Mouse (Mus musculus) intestine, embryonic 15.5 days (tissue): ENCODE data around the gene Zfp408. TPM values are rescaled to one million over a fixed set of nuclear protein-coding genes. Genes with fewer than 3 reads are reported as not detected.

Experiments used
- ATAC-seq: fragments of 200-750 bp; cut with Nextera tagmentation; 2 replicates; pipeline ENCODE4 v1.8.0; 2017; ENCODE audit warnings: moderate TSS enrichment, moderate library complexity
- H3K27ac ChIP-seq: fragments of 300-500 bp; sonication (generic); 2 replicates; pipeline ENCODE4 v1.5.1; 2015; ENCODE audit warnings: mild to moderate bottlenecking, inconsistent platforms
- H3K27me3 ChIP-seq: fragments of 300-500 bp; sonication (generic); replicated peaks from 2 replicates; pipeline ENCODE4 v1.6.1; 2015; ENCODE audit warnings: inconsistent platforms
- H3K36me3 ChIP-seq: fragments of 300-500 bp; sonication (generic); 2 replicates; pipeline ENCODE4 v1.6.1; 2015; ENCODE audit warnings: inconsistent platforms
- H3K4me1 ChIP-seq: fragments of 300-500 bp; sonication (generic); replicated peaks from 2 replicates; pipeline ENCODE4 v1.6.1; 2015; ENCODE audit warnings: inconsistent platforms
- H3K4me2 ChIP-seq: fragments of 300-500 bp; sonication (generic); replicated peaks from 2 replicates; pipeline ENCODE4 v1.6.1; 2015; ENCODE audit warnings: mild to moderate bottlenecking, inconsistent platforms
- H3K4me3 ChIP-seq: fragments of 300-500 bp; sonication (generic); replicated peaks from 2 replicates; pipeline ENCODE4 v1.5.1; 2015; ENCODE audit warnings: inconsistent platforms
- H3K9ac ChIP-seq: fragments of 300-500 bp; sonication (generic); 2 replicates; pipeline ENCODE4 v1.6.1; 2015; ENCODE audit warnings: inconsistent platforms
- H3K9me3 ChIP-seq: fragments of 300-500 bp; sonication (generic); 2 replicates; pipeline ENCODE4 v1.6.1; 2016; ENCODE audit warnings: inconsistent platforms
- WGBS: fragments of 180-500 bp; shearing (Covaris S2); methylation state at CpG from one replicate; pipeline ENCODE4 v1.1.7; 2015; 5-methylcytosine and 5-hydroxymethylcytosine counted together
- polyA plus RNA-seq: library from polyadenylated mRNA; unstranded; fragments of >200 nt; fragmentation: Nextera tagmentation; extraction: Ambion mirVana; gene quantifications from 2 replicates; pipeline ENCODE4 v1.2.1, GENCODE M21; 2015

Gene Zfp408
- polyA plus RNA-seq, 1 experiment from 2014 or later = 8.0 TPM

GRCm38 (mm10) chr2:91649152-91649551, 439 bp downstream of the Zfp408 start:
- H3K4me1 ChIP-seq = 0 out of 2 replicates have a peak, but pooled peaks cover 14% of the 10 kb centered on the region
- peak overlapping the region; percentile 90 for H3K4me3 ChIP-seq
- H3K9ac ChIP-seq = peak overlapping the region; percentile 90
- WGBS = 1% methylated on average over 15 of the region's 15 CpGs
- H3K4me2 ChIP-seq = peak overlapping the region; percentile 94
- no peaks in the 10 kb centered on the region for H3K27me3 ChIP-seq
- peak; percentile 18; the same call in 1 of the 2 replicates for ATAC-seq
- H3K27ac ChIP-seq = peak overlapping the region; percentile 87
- H3K9me3 ChIP-seq = no peaks in the 10 kb centered on the region
- H3K36me3 ChIP-seq = peaks cover 38% of the 10 kb centered on the region

GRCm38 (mm10) chr2:91646733-91647132, 2.9 kb downstream of the Zfp408 start:
- 26% methylated on average over 1 of the region's 1 CpGs for WGBS
- H3K9me3 ChIP-seq = no peaks in the 10 kb centered on the region
- H3K4me3 ChIP-seq = no peak overlapping the region
- no peak overlapping the region for H3K9ac ChIP-seq
- 0 out of 2 replicates have a peak, but pooled peaks cover 9% of the 10 kb centered on the region for H3K4me1 ChIP-seq
- no peak overlapping the region for H3K4me2 ChIP-seq
- H3K36me3 ChIP-seq = peaks cover 34% of the 10 kb centered on the region
- no peak overlapping the region for H3K27ac ChIP-seq
- H3K27me3 ChIP-seq = no peaks in the 10 kb centered on the region
- ATAC-seq = no peak

GRCm38 (mm10) chr2:91645811-91646210, 3.8 kb downstream of the Zfp408 start:
- no peak for ATAC-seq
- WGBS = 94% methylated on average over 11 of the region's 11 CpGs
- H3K36me3 ChIP-seq = peaks cover 34% of the 10 kb centered on the region

GRCm38 (mm10) chr2:91645354-91645753, 4.2 kb downstream of the Zfp408 start:
- Histone ChIP-seq H3K4me3 (no peak overlapping the region), H3K9me3 (no peaks in the 10 kb centered on the region), H3K27ac (no peak overlapping the region), H3K4me2 (no peak overlapping the region), H3K4me1 (0 out of 2 replicates have a peak, but pooled peaks cover 5% of the 10 kb centered on the region), H3K9ac (no peak overlapping the region), H3K36me3 (peaks cover 34% of the 10 kb centered on the region), H3K27me3 (no peaks in the 10 kb centered on the region)
- no peak for ATAC-seq
- 97% methylated on average over 15 of the region's 15 CpGs for whole genome bisulfite sequencing

More at GRCm38 (mm10) chr2:91645811-91646210, 3.8 kb downstream of the Zfp408 start:
- Histone ChIP-seq H3K9me3 (no peaks in the 10 kb centered on the region), H3K4me1 (0 out of 2 replicates have a peak, but pooled peaks cover 5% of the 10 kb centered on the region), H3K4me2 (no peak overlapping the region), H3K27ac (no peak overlapping the region), H3K9ac (no peak overlapping the region), H3K4me3 (no peak overlapping the region), H3K27me3 (no peaks in the 10 kb centered on the region)

- H3K4me3 ChIP-seq = no peak overlapping the region
- 96% methylated on average over 11 of the region's 11 CpGs for WGBS
- 0 out of 2 replicates have a peak, but pooled peaks cover 5% of the 10 kb centered on the region for H3K4me1 ChIP-seq
- H3K27ac ChIP-seq = no peak overlapping the region
- ATAC-seq = no peak
- H3K9ac ChIP-seq = no peak overlapping the region
- H3K27me3 ChIP-seq = no peaks in the 10 kb centered on the region
- no peak overlapping the region for H3K4me2 ChIP-seq
- H3K9me3 ChIP-seq = no peaks in the 10 kb centered on the region
- H3K36me3 ChIP-seq = peaks cover 34% of the 10 kb centered on the region
These were observed 5.6 kb downstream of the Zfp408 start for GRCm38 (mm10) chr2:91644021-91644420.

- H3K27ac ChIP-seq = no peak overlapping the region
- H3K4me2 ChIP-seq = no peak overlapping the region
- peaks cover 33% of the 10 kb centered on the region for H3K36me3 ChIP-seq
- H3K27me3 ChIP-seq = no peaks in the 10 kb centered on the region
- 71% methylated on average over 2 of the region's 2 CpGs for WGBS
- no peak overlapping the region for H3K4me3 ChIP-seq
- H3K4me1 ChIP-seq = 0 out of 2 replicates have a peak, but pooled peaks cover 2% of the 10 kb centered on the region
- H3K9me3 ChIP-seq = no peaks in the 10 kb centered on the region
- H3K9ac ChIP-seq = no peak overlapping the region
- ATAC-seq = peak; percentile 75
These were observed 6.7 kb downstream of the Zfp408 start for GRCm38 (mm10) chr2:91642825-91643415.

GRCm38 (mm10) chr2:91638931-91639330, 10.7 kb downstream of the Zfp408 start:
- Histone ChIP-seq H3K4me2 (no peak overlapping the region), H3K27me3 (no peaks in the 10 kb centered on the region), H3K4me1 (0 out of 2 replicates have a peak, but pooled peaks cover 2% of the 10 kb centered on the region), H3K36me3 (no peaks in the 10 kb centered on the region), H3K4me3 (no peak overlapping the region), H3K9me3 (no peaks in the 10 kb centered on the region), H3K27ac (no peak overlapping the region), H3K9ac (no peak overlapping the region)
- 60% methylated on average over 6 of the region's 6 CpGs for WGBS
- no peak for ATAC-seq

GRCm38 (mm10) chr2:91636727-91637338, 12.8 kb downstream of the Zfp408 start:
- Histone ChIP-seq H3K27ac (no peak overlapping the region), H3K9me3 (no peaks in the 10 kb centered on the region), H3K36me3 (no peaks in the 10 kb centered on the region), H3K27me3 (no peaks in the 10 kb centered on the region), H3K4me1 (no peaks in the 10 kb centered on the region), H3K9ac (no peak overlapping the region), H3K4me3 (no peak overlapping the region), H3K4me2 (no peak overlapping the region)
- WGBS = 63% methylated on average over 5 of the region's 5 CpGs
- peak; percentile 59 for ATAC-seq

- H3K36me3 ChIP-seq = no peaks in the 10 kb centered on the region
- H3K27ac ChIP-seq = no peak within 1 kb of the TSS
- no peak within 1 kb of the TSS for H3K4me3 ChIP-seq
- WGBS = 76% methylated on average over 8 of the region's 8 CpGs
- H3K4me2 ChIP-seq = no peak within 1 kb of the TSS
- ATAC-seq = no peak
- H3K9me3 ChIP-seq = no peaks in the 10 kb centered on the region
- H3K4me1 ChIP-seq = no peaks in the 10 kb centered on the region
- no peaks in the 10 kb centered on the region for H3K27me3 ChIP-seq
- H3K9ac ChIP-seq = no peak within 1 kb of the TSS
These were observed 13.4 kb downstream of the Zfp408 start, which contains the start of gene F2 for GRCm38 (mm10) chr2:91636229-91636628. Gene F2, minus strand, starts transcription at chr2:91636414.

- Histone ChIP-seq H3K27ac (no peak overlapping the region), H3K27me3 (no peaks in the 10 kb centered on the region), H3K9ac (no peak overlapping the region), H3K9me3 (no peaks in the 10 kb centered on the region), H3K4me2 (no peak overlapping the region), H3K36me3 (no peaks in the 10 kb centered on the region), H3K4me1 (no peaks in the 10 kb centered on the region), H3K4me3 (no peak overlapping the region)
- 85% methylated on average over 11 of the region's 11 CpGs for WGBS
- ATAC-seq = no peak
These were observed 14.1 kb downstream of the Zfp408 start for GRCm38 (mm10) chr2:91635486-91635885.

- no peaks in the 10 kb centered on the region for H3K27me3 ChIP-seq
- no peaks in the 10 kb centered on the region for H3K9me3 ChIP-seq
- no peaks in the 10 kb centered on the region for H3K4me1 ChIP-seq
- 81% methylated on average over 9 of the region's 9 CpGs for WGBS
- no peak overlapping the region for H3K4me3 ChIP-seq
- H3K9ac ChIP-seq = no peak overlapping the region
- no peak for ATAC-seq
- H3K4me2 ChIP-seq = no peak overlapping the region
- H3K36me3 ChIP-seq = no peaks in the 10 kb centered on the region
- no peak overlapping the region for H3K27ac ChIP-seq
These were observed 14.8 kb downstream of the Zfp408 start for GRCm38 (mm10) chr2:91634841-91635240.

GRCm38 (mm10) chr2:91633334-91633977, 16.1 kb downstream of the Zfp408 start:
- Histone ChIP-seq H3K9ac (no peak overlapping the region), H3K9me3 (no peaks in the 10 kb centered on the region), H3K27me3 (no peaks in the 10 kb centered on the region), H3K4me2 (no peak overlapping the region), H3K36me3 (no peaks in the 10 kb centered on the region), H3K4me1 (no peaks in the 10 kb centered on the region), H3K4me3 (no peak overlapping the region), H3K27ac (no peak overlapping the region)
- ATAC-seq = no peak
- WGBS = 60% methylated on average over 12 of the region's 12 CpGs
